Mouse (Mus musculus) MEL (cell line): Measurements from ENCODE around the gene Trim2.

Experiments
- CHD1 ChIP-seq: IDR thresholded peaks from 2 replicates; pipeline ENCODE4 v1.6.1; 2012; ENCODE audit warnings: low read depth, mild to moderate bottlenecking, inconsistent platforms, low read length, improper control_type of control experiment
- CTCF ChIP-seq, 3 experiments: IDR thresholded peaks in 2 of 3; conservative IDR thresholded peaks in 1 of 3; 2 replicates each; pipeline ENCODE4 v1.5.1; 2011 to 2012; ENCODE audit warnings: low read length in 3 of 3, low read depth in 2 of 3, mild to moderate bottlenecking in 2 of 3, improper control_type of control experiment in 1 of 3, inconsistent platforms in 1 of 3, mixed read lengths in 1 of 3, moderate library complexity in 1 of 3; ENCODE audit not compliant: control insufficient read depth in 1 of 3, insufficient read depth in 1 of 3, poor library complexity in 1 of 3, severe bottlenecking in 1 of 3
- E2F4 ChIP-seq: IDR thresholded peaks from 2 replicates; pipeline ENCODE4 v1.6.1; 2011; ENCODE audit warnings: low read depth, low read length, improper control_type of control experiment, borderline replicate concordance
- MAFK ChIP-seq: IDR thresholded peaks from 2 replicates; pipeline ENCODE4 v1.6.1; 2011; ENCODE audit warnings: low read depth, mild to moderate bottlenecking, low read length, improper control_type of control experiment, borderline replicate concordance
- MAX ChIP-seq: IDR thresholded peaks from 2 replicates; pipeline ENCODE4 v1.6.1; 2011; ENCODE audit warnings: low read length, improper control_type of control experiment
- MYB ChIP-seq: IDR thresholded peaks from 2 replicates; pipeline ENCODE4 v1.6.1; 2011; ENCODE audit warnings: mild to moderate bottlenecking, low read depth, low read length, improper control_type of control experiment
- ZNF384 ChIP-seq: IDR thresholded peaks from 2 replicates; pipeline ENCODE4 v1.6.1; 2012; ENCODE audit warnings: low read depth, mild to moderate bottlenecking, inconsistent platforms, low read length, improper control_type of control experiment

DNA sequence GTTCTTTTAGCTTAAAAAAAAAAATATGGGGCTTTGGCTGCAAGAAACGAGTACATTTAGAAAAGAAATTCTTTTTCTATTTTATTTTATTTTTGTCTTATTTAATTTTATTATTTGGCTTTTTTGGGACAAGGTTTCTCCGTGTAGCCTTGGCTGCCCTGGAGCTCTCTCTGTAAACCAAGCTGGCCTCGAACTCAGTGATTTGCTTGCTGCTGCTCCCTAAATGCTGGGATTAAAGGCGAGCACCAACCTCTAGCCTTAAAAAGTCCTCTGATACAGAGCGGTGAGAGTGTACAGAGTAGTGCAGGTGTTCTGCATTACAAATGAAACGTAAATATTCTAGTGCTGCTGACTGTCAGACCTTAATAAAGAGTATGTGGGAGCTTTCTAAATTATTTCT lies 150.6 kb downstream of the Trim2 start:
- TF ChIP-seq MAX, result no peak
- no peak for TF ChIP-seq E2F4
- no peak for TF ChIP-seq CTCF (IDR thresholded peaks at IDR 0.05 in 2 of 3, conservative IDR thresholded peaks at IDR 0.05 in 1 of 3; ENCODE audit: control insufficient read depth in 1 of 3, insufficient read depth in 1 of 3, low read depth in 2 of 3, low read length in 3 of 3, poor library complexity in 1 of 3, severe bottlenecking in 1 of 3)
- no peak for TF ChIP-seq ZNF384
- no peak for TF ChIP-seq MAFK
- TF ChIP-seq CHD1, result no peak
- TF ChIP-seq MYB, result no peak
